Mouse (Mus musculus) heart, adult 18-20 months (tissue): Measurements from ENCODE around the gene Fry. TPM values are rescaled to one million over a fixed set of nuclear protein-coding genes. Genes with fewer than 3 reads are reported as not detected.

Experiments
- DNase-seq, 2 experiments: peaks; one replicate each; pipeline ENCODE4 v3.0.0; 2021 to 2022; ENCODE audit warnings: mixed read lengths in 1 of 2
- long read RNA-seq, 2 experiments: library from polyadenylated mRNA; stranded (forward); transcript quantifications; one replicate each; pipeline ENCODE4 v2.0.0; 2021
- total RNA-seq, 2 experiments: library from RNA; stranded (reverse); gene quantifications; 2 replicates each; pipeline ENCODE4 v1.2.3; 2021

The Fry gene
- 100 to 1,000 TPM in 1 of 2 experiments, 10 to 100 TPM in 1; 97.6 to 122 TPM for total RNA-seq
- long read RNA-seq, experiment 1, transcript Fry-206 (11 exons, 2,204 nt), result major isoform, 6 of 30 reads
- long read RNA-seq, experiment 1, partial matches to known transcripts, result 15 of 30 reads
- long read RNA-seq, experiment 1, other reads (novel, unspliced or antisense), result 7 of 30 reads
- long read RNA-seq, experiment 2, transcript Fry-206 (11 exons, 2,204 nt), result major isoform, 8 of 22 reads
- long read RNA-seq, experiment 2, partial matches to known transcripts, result 4 of 22 reads
- long read RNA-seq, experiment 2, other reads (novel, unspliced or antisense), result 9 of 22 reads

- peak; percentile 96 to 98 for DNase-seq
These were observed at the start of gene Fry for GRCm38 (mm10) chr5:150118455-150119241. Gene Fry, plus strand, starts transcription at chr5:150118645.

- peak in 1 of 2 experiments; percentile 21 for DNase-seq
These were observed 48.4 kb upstream of the Fry start for GRCm38 (mm10) chr5:150070086-150070485.

GRCm38 (mm10) chr5:150071738-150072137 lies 46.7 kb upstream of the Fry start:
- DNase-seq, result no peak

GRCm38 (mm10) chr5:150079866-150080797 lies 38.3 kb upstream of the Fry start:
- no peak for DNase-seq

- no peak for DNase-seq
These were observed 35.7 kb upstream of the Fry start for GRCm38 (mm10) chr5:150082696-150083095.

GRCm38 (mm10) chr5:150083190-150083589 lies 35.3 kb upstream of the Fry start:
- DNase-seq, result no peak

- peak; percentile 41 to 70 for DNase-seq
These were observed 20.8 kb upstream of the Fry start for GRCm38 (mm10) chr5:150097620-150098019.

- DNase-seq, result no peak
These were observed 19.7 kb upstream of the Fry start for GRCm38 (mm10) chr5:150098754-150099153.

GRCm38 (mm10) chr5:150101789-150102188 lies 16.7 kb upstream of the Fry start:
- DNase-seq, result no peak

GRCm38 (mm10) chr5:150106358-150106757 lies 12.1 kb upstream of the Fry start:
- no peak for DNase-seq

- DNase-seq, result no peak
These were observed 7.2 kb upstream of the Fry start for GRCm38 (mm10) chr5:150111236-150111635.

GRCm38 (mm10) chr5:150114007-150114406 lies 4.4 kb upstream of the Fry start:
- peak in 1 of 2 experiments; percentile 51 for DNase-seq

GRCm38 (mm10) chr5:150114778-150115177 lies 3.7 kb upstream of the Fry start:
- DNase-seq, result no peak

- DNase-seq, result peak; percentile 29 to 42
These were observed 3.0 kb upstream of the Fry start for GRCm38 (mm10) chr5:150115271-150116092.

GRCm38 (mm10) chr5:150116216-150116905 lies 2.1 kb upstream of the Fry start:
- peak in 1 of 2 experiments; percentile 21 for DNase-seq

GRCm38 (mm10) chr5:150116906-150117216 lies 1.6 kb upstream of the Fry start:
- no peak for DNase-seq

GRCm38 (mm10) chr5:150118124-150118454 lies 356 bp upstream of the Fry start:
- no peak for DNase-seq

GRCm38 (mm10) chr5:150120676-150121075 lies 2.2 kb downstream of the Fry start:
- no peak for DNase-seq

GRCm38 (mm10) chr5:150122095-150122494 lies 3.6 kb downstream of the Fry start:
- no peak for DNase-seq

GRCm38 (mm10) chr5:150122571-150122970 lies 4.1 kb downstream of the Fry start:
- no peak for DNase-seq

GRCm38 (mm10) chr5:150125920-150126319 lies 7.5 kb downstream of the Fry start:
- DNase-seq, result no peak
